Mouse (Mus musculus): ENCODE results near the gene Ppp1r1c. TPM values are rescaled to one million over a fixed set of nuclear protein-coding genes. Genes with fewer than 3 reads are reported as not detected.

Ppp1r1c gene
- total RNA-seq, 1 experiment from 2014 or later, result not detected

GRCm38 (mm10) chr2:79865275-79865999 lies 157.9 kb downstream of the Ppp1r1c start:
- DNase-seq, result no peak

Other genes starting within 250 kb of the Ppp1r1c start
- gene Itprid2, start 72.4 kb upstream of the Ppp1r1c start, total RNA-seq (2021), result 45.5 and 48.2 TPM in 2 replicates

All from adrenal gland, postnatal 25 days (tissue).